Mouse (Mus musculus): Measurements from ENCODE around the gene 4930404H24Rik. TPM values are rescaled to one million over a fixed set of nuclear protein-coding genes. Genes with fewer than 3 reads are reported as not detected.

Gene 4930404H24Rik
- polyA plus RNA-seq, 1 experiment from 2014 or later = not detected

GRCm38 (mm10) chr2:153512416-153513323 is 20.1 kb downstream of the 4930404H24Rik start:
- Histone ChIP-seq H3K4me1 (peaks cover 91% of the 10 kb centered on the region), H3K9me3 (replicated peaks) (no peaks in the 10 kb centered on the region), H3K9ac (no peak overlapping the region), H3K36me3 (0 out of 2 replicates have a peak, but pooled peaks cover 5% of the 10 kb centered on the region), H3K4me2 (no peak overlapping the region), H3K27me3 (replicated peaks) (no peaks in the 10 kb centered on the region), H3K4me3 (no peak overlapping the region), H3K27ac (peak overlapping the region; percentile 38)
- ATAC-seq = no peak
- 81% methylated on average over 14 of the region's 14 CpGs for WGBS (ENCODE audit: insufficient replicate concordance)

GRCm38 (mm10) chr2:153513983-153514382 is 21.4 kb downstream of the 4930404H24Rik start:
- Histone ChIP-seq H3K9me3 (replicated peaks) (no peaks in the 10 kb centered on the region), H3K27ac (no peak overlapping the region)
- 89% methylated on average over 3 of the region's 3 CpGs for WGBS (ENCODE audit: insufficient replicate concordance)

GRCm38 (mm10) chr2:153514497-153515380 is 22.1 kb downstream of the 4930404H24Rik start:
- no peak overlapping the region for H3K9ac ChIP-seq
- no peaks in the 10 kb centered on the region for H3K9me3 ChIP-seq (replicated peaks)
- no peak overlapping the region for H3K4me2 ChIP-seq
- H3K4me1 ChIP-seq = peaks cover 92% of the 10 kb centered on the region
- H3K27ac ChIP-seq = no peak overlapping the region
- no peak overlapping the region for H3K4me3 ChIP-seq
- no peaks in the 10 kb centered on the region for H3K27me3 ChIP-seq (replicated peaks)
- ATAC-seq = no peak; the same call in 1 of the 2 replicates
- WGBS (ENCODE audit: insufficient replicate concordance) = 72% methylated on average over 14 of the region's 14 CpGs
- H3K36me3 ChIP-seq = 0 out of 2 replicates have a peak, but pooled peaks cover 5% of the 10 kb centered on the region

More at GRCm38 (mm10) chr2:153513983-153514382, 21.4 kb downstream of the 4930404H24Rik start:
- no peak overlapping the region for H3K4me3 ChIP-seq
- 0 out of 2 replicates have a peak, but pooled peaks cover 5% of the 10 kb centered on the region for H3K36me3 ChIP-seq
- H3K9ac ChIP-seq = no peak overlapping the region
- no peak for ATAC-seq
- no peaks in the 10 kb centered on the region for H3K27me3 ChIP-seq (replicated peaks)
- peaks cover 92% of the 10 kb centered on the region for H3K4me1 ChIP-seq
- H3K4me2 ChIP-seq = no peak overlapping the region

DNA sequence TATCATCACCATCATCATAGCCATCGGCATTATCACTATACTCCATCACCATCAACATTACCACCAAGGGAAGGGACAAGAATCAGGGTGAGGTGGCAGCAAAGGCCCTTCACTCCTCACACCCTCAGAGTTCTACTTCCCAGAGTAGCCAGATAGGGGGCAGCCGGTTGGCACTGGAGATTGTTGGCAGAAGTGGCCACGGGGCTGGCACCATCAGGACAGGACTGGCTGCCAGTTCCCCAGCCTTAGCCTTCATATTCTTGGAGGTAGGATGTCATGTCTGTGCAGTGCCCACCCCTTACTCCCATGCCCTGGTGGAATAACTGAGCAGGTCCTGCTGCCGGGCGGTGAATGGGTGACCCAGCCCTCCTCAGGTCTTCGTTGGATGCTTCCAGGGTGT is 23.0 kb downstream of the 4930404H24Rik start:
- no peak overlapping the region; the same call in 1 of the 2 replicates for H3K27ac ChIP-seq
- H3K4me2 ChIP-seq = no peak overlapping the region
- ATAC-seq = no peak
- no peak overlapping the region for H3K4me3 ChIP-seq
- no peaks in the 10 kb centered on the region for H3K27me3 ChIP-seq (replicated peaks)
- 0 out of 2 replicates have a peak, but pooled peaks cover 5% of the 10 kb centered on the region for H3K36me3 ChIP-seq
- WGBS (ENCODE audit: insufficient replicate concordance) = 89% methylated on average over 6 of the region's 6 CpGs
- H3K9ac ChIP-seq = no peak overlapping the region
- H3K4me1 ChIP-seq = peaks cover 92% of the 10 kb centered on the region
- H3K9me3 ChIP-seq (replicated peaks) = no peaks in the 10 kb centered on the region

DNA sequence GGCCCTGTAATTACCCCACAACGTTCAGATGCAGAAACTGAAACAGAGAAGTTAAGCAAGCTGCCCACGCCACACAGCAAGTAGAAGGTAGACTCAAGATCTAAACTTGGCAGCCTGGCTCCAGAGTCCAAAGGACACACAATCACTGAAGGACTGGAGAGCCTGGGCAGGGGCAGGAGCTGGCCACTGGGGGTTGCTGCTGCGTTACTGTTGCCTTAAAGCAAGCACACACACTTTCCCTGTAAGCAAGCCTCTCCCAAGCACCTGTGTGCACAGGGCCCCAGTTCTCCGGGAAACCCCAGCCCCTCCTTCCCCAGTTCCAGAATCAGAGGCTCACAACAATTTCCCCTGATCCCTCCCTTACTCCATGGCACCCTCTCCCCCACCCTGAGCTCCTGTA is 24.4 kb downstream of the 4930404H24Rik start:
- H3K9ac ChIP-seq = 0 out of 2 replicates have a peak overlapping the region, but pooled peaks have one; percentile 15
- H3K4me1 ChIP-seq = peaks cover 92% of the 10 kb centered on the region
- 0 out of 2 replicates have a peak, but pooled peaks have one; percentile 14 for ATAC-seq
- peak overlapping the region; percentile 15; the same call in 1 of the 2 replicates for H3K27ac ChIP-seq
- H3K9me3 ChIP-seq (replicated peaks) = no peaks in the 10 kb centered on the region
- no peaks in the 10 kb centered on the region for H3K27me3 ChIP-seq (replicated peaks)
- WGBS (ENCODE audit: insufficient replicate concordance) = 51% methylated on average over 4 of the region's 4 CpGs
- no peak overlapping the region for H3K4me3 ChIP-seq
- H3K4me2 ChIP-seq = no peak overlapping the region
- H3K36me3 ChIP-seq = 0 out of 2 replicates have a peak, but pooled peaks cover 5% of the 10 kb centered on the region

GRCm38 (mm10) chr2:153520057-153520456 is 27.5 kb downstream of the 4930404H24Rik start:
- peak overlapping the region; percentile 55 for H3K9ac ChIP-seq
- H3K9me3 ChIP-seq (replicated peaks) = no peaks in the 10 kb centered on the region
- peaks cover 100% of the 10 kb centered on the region for H3K4me1 ChIP-seq
- peak overlapping the region; percentile 50 for H3K4me2 ChIP-seq
- no peaks in the 10 kb centered on the region for H3K27me3 ChIP-seq (replicated peaks)
- H3K4me3 ChIP-seq = no peak overlapping the region
- peaks cover 10% of the 10 kb centered on the region; the same call in 1 of the 2 replicates for H3K36me3 ChIP-seq
- H3K27ac ChIP-seq = peak overlapping the region; percentile 72
- 41% methylated on average over 9 of the region's 9 CpGs for WGBS (ENCODE audit: insufficient replicate concordance)
- ATAC-seq = peak; percentile 68

DNA sequence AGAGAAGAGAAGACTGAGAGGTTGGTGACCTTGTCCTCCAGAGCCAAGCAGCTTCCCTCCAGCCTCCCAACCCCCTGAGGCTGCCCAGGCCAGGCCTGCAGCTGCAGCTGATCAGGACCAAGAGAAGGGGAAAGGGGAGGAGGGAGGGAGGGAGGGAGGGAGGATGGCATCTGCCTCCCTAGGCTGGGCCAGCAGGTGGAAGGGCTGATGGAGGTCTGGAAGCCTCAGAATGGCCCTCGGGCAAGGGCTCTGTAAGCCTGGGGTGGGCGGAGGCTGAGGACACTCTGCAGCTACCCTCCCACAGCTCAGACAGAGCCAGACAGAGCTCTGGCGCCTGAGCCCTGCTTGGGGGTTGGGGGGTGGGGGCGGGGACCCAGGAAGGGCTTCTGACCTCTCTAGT is 29.7 kb downstream of the 4930404H24Rik start:
- Histone ChIP-seq H3K4me1 (peaks cover 100% of the 10 kb centered on the region), H3K9ac (peak overlapping the region; percentile 42; the same call in 1 of the 2 replicates), H3K4me2 (peak overlapping the region; percentile 21; the same call in 1 of the 2 replicates), H3K27ac (peak overlapping the region; percentile 72), H3K27me3 (replicated peaks) (no peaks in the 10 kb centered on the region), H3K9me3 (replicated peaks) (no peaks in the 10 kb centered on the region), H3K36me3 (peaks cover 5% of the 10 kb centered on the region; the same call in 1 of the 2 replicates), H3K4me3 (no peak overlapping the region)
- no peak for ATAC-seq
- WGBS (ENCODE audit: insufficient replicate concordance) = 39% methylated on average over 4 of the region's 4 CpGs

GRCm38 (mm10) chr2:153523143-153523542 is 30.6 kb downstream of the 4930404H24Rik start:
- no peaks in the 10 kb centered on the region for H3K9me3 ChIP-seq (replicated peaks)
- WGBS (ENCODE audit: insufficient replicate concordance) = 62% methylated on average over 9 of the region's 9 CpGs
- peaks cover 5% of the 10 kb centered on the region; the same call in 1 of the 2 replicates for H3K36me3 ChIP-seq
- peak overlapping the region; percentile 91 for H3K27ac ChIP-seq
- H3K27me3 ChIP-seq (replicated peaks) = no peaks in the 10 kb centered on the region
- no peak overlapping the region for H3K4me2 ChIP-seq
- H3K9ac ChIP-seq = no peak overlapping the region
- H3K4me3 ChIP-seq = no peak overlapping the region
- no peak for ATAC-seq
- H3K4me1 ChIP-seq = peaks cover 100% of the 10 kb centered on the region

DNA sequence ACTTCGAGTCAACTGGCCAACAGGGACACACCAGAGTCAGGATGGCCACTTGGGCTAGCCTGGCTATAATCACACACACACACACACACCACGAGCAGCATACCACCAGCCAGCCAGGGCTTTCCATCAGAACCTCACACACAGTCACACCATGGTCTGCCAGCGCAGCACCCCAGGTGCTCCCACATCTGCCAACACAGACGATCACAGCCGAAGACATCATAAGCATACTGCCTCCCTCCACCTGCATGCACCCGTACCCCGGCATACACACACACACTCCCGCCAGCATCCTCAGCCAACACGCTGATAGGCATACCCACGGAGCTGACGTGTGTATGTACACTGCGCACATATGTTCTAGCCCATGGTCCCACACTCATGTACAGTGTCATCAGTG is 31.1 kb downstream of the 4930404H24Rik start:
- H3K4me1 ChIP-seq = peaks cover 99% of the 10 kb centered on the region
- no peak overlapping the region for H3K4me3 ChIP-seq
- no peaks in the 10 kb centered on the region for H3K27me3 ChIP-seq (replicated peaks)
- no peak overlapping the region for H3K4me2 ChIP-seq
- peak overlapping the region; percentile 91; the same call in 1 of the 2 replicates for H3K27ac ChIP-seq
- H3K9me3 ChIP-seq (replicated peaks) = no peaks in the 10 kb centered on the region
- no peak for ATAC-seq
- H3K9ac ChIP-seq = peak overlapping the region; percentile 94; the same call in 1 of the 2 replicates
- peaks cover 5% of the 10 kb centered on the region; the same call in 1 of the 2 replicates for H3K36me3 ChIP-seq
- 81% methylated on average over 12 of the region's 12 CpGs for WGBS (ENCODE audit: insufficient replicate concordance)

DNA sequence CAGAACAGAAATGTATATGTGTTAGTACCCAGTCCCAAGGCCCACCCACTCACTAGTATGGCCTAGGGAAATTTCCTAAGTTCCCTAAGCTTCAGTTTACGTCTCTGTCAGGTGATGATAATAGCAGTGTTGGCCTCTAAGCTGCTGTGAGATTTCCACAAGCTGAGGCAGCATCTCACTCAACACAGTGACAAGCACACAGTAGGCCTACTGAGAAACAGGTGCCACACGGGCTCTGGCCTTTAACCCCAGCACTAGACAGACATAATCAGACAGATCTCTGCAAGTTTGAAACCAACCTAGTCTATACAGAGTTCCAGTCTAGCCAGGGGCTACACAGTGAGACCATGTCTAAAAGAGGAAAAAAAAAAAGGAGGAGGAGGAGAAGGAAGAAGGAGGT is 32.1 kb downstream of the 4930404H24Rik start:
- H3K4me2 ChIP-seq = peak overlapping the region; percentile 100
- peak overlapping the region; percentile 94 for H3K9ac ChIP-seq
- no peaks in the 10 kb centered on the region for H3K27me3 ChIP-seq (replicated peaks)

GRCm38 (mm10) chr2:153525906-153526311 is 33.3 kb downstream of the 4930404H24Rik start:
- H3K9ac ChIP-seq = peak overlapping the region; percentile 94
- H3K4me3 ChIP-seq = peak overlapping the region; percentile 91
- peak; percentile 87 for ATAC-seq
- H3K36me3 ChIP-seq = peaks cover 5% of the 10 kb centered on the region; the same call in 1 of the 2 replicates
- H3K9me3 ChIP-seq (replicated peaks) = no peaks in the 10 kb centered on the region
- peaks cover 94% of the 10 kb centered on the region for H3K4me1 ChIP-seq
- WGBS (ENCODE audit: insufficient replicate concordance) = 5% methylated on average over 10 of the region's 10 CpGs
- H3K4me2 ChIP-seq = peak overlapping the region; percentile 100
- H3K27ac ChIP-seq = peak overlapping the region; percentile 91
- no peaks in the 10 kb centered on the region; the same call in 1 of the 2 replicates for H3K27me3 ChIP-seq (replicated peaks)

More for the DNA sequence above, 32.1 kb downstream of the 4930404H24Rik start:
- WGBS (ENCODE audit: insufficient replicate concordance) = 41% methylated on average over 2 of the region's 2 CpGs
- no peak for ATAC-seq
- Histone ChIP-seq H3K4me3 (no peak overlapping the region), H3K9me3 (replicated peaks) (no peaks in the 10 kb centered on the region), H3K36me3 (peaks cover 5% of the 10 kb centered on the region; the same call in 1 of the 2 replicates), H3K4me1 (peaks cover 94% of the 10 kb centered on the region), H3K27ac (peak overlapping the region; percentile 91)
